Mouse (Mus musculus) gastrocnemius, postnatal 14 days (tissue): ENCODE data around the gene Mecr. TPM values are rescaled to one million over a fixed set of nuclear protein-coding genes. Genes with fewer than 3 reads are reported as not detected.
A peak's percentile ranks its signal among the peaks of the same experiment; 100 is the strongest.

Experiments
- DNase-seq: peaks from one replicate; pipeline ENCODE4 v3.0.0; 2021; ENCODE audit warnings: mixed read lengths
- intact Hi-C: fragments of 180-260 bp; cut with DNase I; formaldehyde crosslinking; loops from one replicate; pipeline ENCODE4 v1.15.1; 2025; ENCODE audit warnings: low total_unique reads
- total RNA-seq, 2 experiments: library from RNA; stranded (reverse); gene quantifications; 2 replicates each; pipeline ENCODE4 v1.2.3; 2021

Mecr gene
- total RNA-seq, 2 experiments from 2014 or later, result 19.2 to 25.7 TPM

DNA sequence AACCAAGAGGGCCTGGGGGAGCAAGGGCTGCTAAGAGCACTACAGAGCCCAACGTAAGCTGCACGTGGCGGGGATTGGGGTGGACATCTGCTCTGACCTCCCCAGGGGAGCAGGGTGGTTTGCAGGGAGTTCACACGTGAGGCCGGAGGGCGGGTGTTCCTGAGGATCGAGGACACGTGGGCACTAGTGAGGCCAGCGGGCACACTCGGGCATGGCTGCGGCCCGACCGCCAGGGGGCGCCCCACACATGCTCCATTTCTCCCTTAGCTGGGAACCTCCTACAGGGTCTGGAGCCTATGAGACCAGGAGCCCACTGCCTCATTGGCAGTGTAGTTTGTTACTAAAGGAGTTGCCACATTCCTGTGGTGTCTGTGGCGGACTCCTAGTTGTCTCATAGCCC lies 73.2 kb downstream of the Mecr start:
- peak; percentile 81 for DNase-seq
- intact Hi-C loops, result no loop called here

DNA sequence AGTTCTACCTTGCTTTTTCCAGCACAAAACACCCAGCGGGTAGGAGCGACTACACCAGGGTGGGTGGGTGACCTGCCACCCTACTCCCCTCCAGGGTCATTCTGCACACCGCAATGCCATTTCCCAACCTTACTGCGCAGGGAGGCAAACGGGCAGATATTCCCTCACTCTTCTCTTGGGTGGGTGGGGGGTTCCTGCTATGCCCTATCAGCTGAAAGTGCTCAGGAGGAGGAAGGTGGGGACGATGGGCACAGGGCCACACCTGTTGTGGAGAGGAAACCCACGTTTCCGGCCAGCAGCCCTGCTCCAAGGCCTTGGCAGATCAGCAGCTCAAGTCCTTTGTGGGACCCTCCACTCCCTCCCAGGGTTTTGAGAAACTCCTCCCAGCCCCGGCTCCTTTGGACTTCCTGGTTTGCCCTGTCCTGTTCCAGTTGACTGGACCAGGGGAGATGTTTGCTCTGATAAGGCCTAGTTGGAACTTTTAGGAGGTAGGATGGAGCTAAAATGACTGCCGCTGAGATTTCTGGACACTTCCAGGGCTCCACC lies 73.8 kb downstream of the Mecr start:
- DNase-seq, result no peak
- intact Hi-C loops, result no loop called here

Other genes with a start within 250 kb of the Mecr start
- gene Ptpru, start 5.2 kb upstream of the Mecr start, total RNA-seq, result 1 to 10 TPM; 1.1 to 1.5 TPM
- 10 to 100 TPM; 29.6 to 41.4 TPM for gene Srsf4, start 30.1 kb downstream of the Mecr start, total RNA-seq
- gene Tmem200b, start 78.3 kb downstream of the Mecr start, total RNA-seq, result 1 to 10 TPM; 4.5 to 5.5 TPM
- gene Gm10300, start 231.2 kb downstream of the Mecr start, total RNA-seq, result under 1 TPM in 1 of 2 experiments, not detected in 1; 0.14 TPM
- 10 to 100 TPM; 63.2 to 71.7 TPM for gene Epb41, start 231.9 kb downstream of the Mecr start, total RNA-seq